Mouse (Mus musculus) T-helper 2 cell (primary cell): ENCODE measurements around the gene Ubxn7.

Source experiments
- in situ Hi-C: fragments of 300-600 bp; cut with MboI, MseI; formaldehyde crosslinking; loops from one replicate; pipeline ENCODE4 v1.15.1; 2025; ENCODE audit warnings: high pct_unique_total_duplicates

Gene Ubxn7

DNA sequence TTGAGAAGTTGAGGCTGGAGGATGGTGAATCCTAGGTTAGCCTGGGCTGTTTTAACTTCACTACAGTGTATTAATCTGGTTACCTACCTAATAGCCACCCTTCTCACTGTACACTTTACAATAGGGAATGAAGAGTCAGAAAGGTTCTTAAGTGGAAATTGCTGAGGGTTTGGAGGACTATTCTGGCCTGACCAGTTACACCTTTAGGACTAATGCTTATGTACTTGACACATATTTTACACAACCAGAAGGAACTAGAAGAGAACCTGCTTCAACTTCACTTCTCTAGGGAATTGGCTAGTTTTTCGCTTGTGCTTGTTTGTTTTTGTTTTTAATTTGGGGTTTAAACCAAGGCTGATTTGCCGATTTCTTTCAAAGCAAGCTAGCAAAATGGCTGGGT is 101.1 kb downstream of the Ubxn7 start:
- in situ Hi-C loops = no loop called here

DNA sequence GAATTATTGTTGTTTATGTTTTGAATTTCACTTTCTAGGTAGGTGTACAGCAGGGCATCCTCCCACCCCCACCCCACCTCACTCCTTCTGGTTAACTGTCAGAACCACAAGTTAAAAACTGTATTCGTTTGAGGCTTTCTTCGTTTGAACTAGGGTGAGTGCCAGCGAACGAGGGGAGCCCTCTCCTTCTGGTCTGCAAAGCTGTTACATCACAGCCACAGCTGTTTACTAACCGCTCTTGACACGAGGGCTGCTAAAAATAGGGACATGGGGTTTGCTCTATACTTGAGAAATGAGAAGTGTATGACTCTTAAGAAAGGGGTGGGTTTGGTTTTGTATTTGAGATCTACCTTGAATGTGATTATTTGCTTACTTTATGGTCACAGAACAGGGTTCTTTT is 102.0 kb downstream of the Ubxn7 start:
- in situ Hi-C loops = no loop called here

DNA sequence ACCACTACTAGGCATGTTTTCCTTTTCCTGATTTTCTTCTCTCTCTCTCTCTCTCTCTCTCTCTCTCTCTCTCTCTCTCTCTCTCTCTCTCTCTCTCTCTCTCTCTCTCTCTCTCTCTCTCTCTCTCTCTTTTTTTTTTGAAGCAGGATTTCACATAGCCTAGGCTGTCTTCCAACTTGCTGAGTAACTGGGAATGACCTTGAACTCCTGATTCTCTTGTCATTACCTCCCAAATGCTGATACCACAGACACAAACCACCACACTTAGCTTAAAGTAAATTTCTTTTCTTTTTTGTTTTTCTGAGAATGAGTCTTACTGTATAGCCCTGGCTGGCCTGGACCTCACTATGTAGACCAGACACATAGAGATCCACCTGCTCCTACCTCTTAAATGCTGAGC is 102.6 kb downstream of the Ubxn7 start:
- in situ Hi-C loops = no loop called here

GRCm38 (mm10) chr16:32436657-32437056 is 104.6 kb downstream of the Ubxn7 start:
- in situ Hi-C loops = no loop called here

- in situ Hi-C loops = no loop called here
Measured at GRCm38 (mm10) chr16:32437266-32437665, 105.2 kb downstream of the Ubxn7 start.

DNA sequence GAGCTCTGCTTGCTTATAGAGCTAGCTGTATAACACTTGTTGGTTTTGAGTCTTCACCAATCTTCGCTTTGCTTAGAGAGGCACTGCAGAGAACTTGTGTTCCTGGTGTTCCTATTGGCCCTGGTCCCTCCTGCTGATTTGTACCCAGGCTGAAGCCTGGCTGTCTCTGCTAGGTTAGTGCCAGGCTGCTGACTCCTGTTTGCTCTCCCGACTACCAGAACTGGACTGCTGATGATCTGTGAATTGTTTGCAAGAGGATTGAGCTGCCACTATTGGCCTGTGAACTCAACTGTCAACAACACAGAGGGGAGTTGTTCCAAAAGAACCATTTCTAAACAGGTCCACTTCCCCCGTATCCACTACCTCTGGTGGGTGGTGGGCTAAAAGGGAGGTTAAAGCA is 109.4 kb downstream of the Ubxn7 start:
- in situ Hi-C loops = no loop called here
